ENCODE assay signal across 23 mouse cellular contexts in the genomic region with DNA sequence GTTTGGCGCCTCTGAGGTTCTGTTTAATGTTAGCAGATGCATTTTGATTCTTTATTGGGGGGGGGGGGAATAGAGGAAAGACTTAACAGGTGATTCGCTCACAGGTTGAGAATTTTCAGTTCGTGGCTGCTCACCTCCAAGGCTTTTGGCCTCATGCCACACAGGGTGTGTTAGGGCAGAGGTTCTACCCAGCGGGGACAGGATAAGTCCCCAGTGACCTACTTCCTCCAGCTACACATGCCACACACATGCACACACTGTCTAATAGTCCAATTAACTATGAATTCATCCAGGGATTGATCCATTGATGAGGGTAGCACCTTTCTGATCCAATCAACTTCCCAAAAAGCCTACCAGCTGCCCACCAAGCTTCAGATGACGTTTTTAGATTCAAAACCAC. TPM values are rescaled to one million over a fixed set of nuclear protein-coding genes. Genes with fewer than 3 reads are reported as not detected.
"Had no signal": no experiment of that assay in that cellular context is flagged by ENCODE, and none has a peak within 500 bp of the region (broad histone marks: within the 10 kb centered on the region; RNA-seq: fewer than 3 reads in every experiment).

No protein-coding gene starts in this region.

- ATAC-seq: intestine, embryonic 15.5 days; lung, postnatal 0 days had no signal

- H3K36me3 ChIP-seq: intestine, embryonic 15.5 days; limb, embryonic 10.5 days; limb, embryonic 13.5 days; liver, embryonic 13.5 days had no signal

- H3K9ac ChIP-seq: intestine, embryonic 15.5 days; limb, embryonic 13.5 days; liver, embryonic 13.5 days; lung, embryonic 14.5 days had no signal

- DNase-seq: kidney, adult 11 months; kidney, adult 9 months; kidney, postnatal 25 days; layer of hippocampus, adult 9-11 months; liver; liver, embryonic 13.5 days; lung, embryonic 14.5 days; midbrain, embryonic 14.5 days; thymus, adult 2 months; thymus, postnatal 25 days had no signal

- H3K4me2 ChIP-seq: intestine, embryonic 15.5 days; limb, embryonic 13.5 days; lung, embryonic 14.5 days had no signal

- H3K27ac ChIP-seq: intestine, embryonic 15.5 days; kidney, postnatal 0 days; layer of hippocampus, adult 2 months; limb, embryonic 10.5 days; limb, embryonic 13.5 days; liver, embryonic 13.5 days; macrophage had no signal

- H3K4me3 ChIP-seq: intestine, embryonic 15.5 days; layer of hippocampus, adult 2 months; limb, embryonic 10.5 days; limb, embryonic 13.5 days; liver, embryonic 13.5 days had no signal

- H3K9me3 ChIP-seq: intestine, embryonic 15.5 days; limb, embryonic 10.5 days; limb, embryonic 13.5 days; liver, embryonic 13.5 days had no signal

- H3K27me3 ChIP-seq: intestine, embryonic 15.5 days had no signal

RNA-seq across cellular contexts. Expression of a gene that starts 12.9 kb away (rescaled TPM):
- polyA plus RNA-seq: intestine, embryonic 15.5 days; large intestine, adult 2 months; limb, embryonic 10.5 days; liver, embryonic 13.5 days; liver, embryonic 16.5 days; lung, embryonic 14.5 days; lung, postnatal 0 days; macrophage; midbrain, embryonic 14.5 days; neural tube, embryonic 11.5 days; small intestine, adult 2 months; spleen, adult 2 months; stomach, embryonic 16.5 days; thymus, adult 2 months had no signal
